Mouse (Mus musculus) heart, adult 2 months (tissue): ENCODE measurements around the gene Acot5.

ENCODE experiments used
- CTCF ChIP-seq: fragments of 200-600 bp; IDR thresholded peaks from 2 replicates; pipeline ENCODE4 v1.8.1; 2022; ENCODE audit warnings: antibody characterized with exemption, mild to moderate bottlenecking, moderate library complexity
- POLR2A ChIP-seq: fragments of 200-500 bp; IDR thresholded peaks from 2 replicates; pipeline ENCODE4 v1.6.1; 2011; ENCODE audit warnings: mild to moderate bottlenecking, low read depth, low read length, control low read depth; ENCODE audit not compliant: insufficient read depth

- no peak for TF ChIP-seq POLR2A
- TF ChIP-seq CTCF = no peak
Observed at GRCm38 (mm10) chr12:84068986-84069385, at the start of gene Acot5.
